ENCODE assay signal across 8 mouse cellular contexts in the genomic region with DNA sequence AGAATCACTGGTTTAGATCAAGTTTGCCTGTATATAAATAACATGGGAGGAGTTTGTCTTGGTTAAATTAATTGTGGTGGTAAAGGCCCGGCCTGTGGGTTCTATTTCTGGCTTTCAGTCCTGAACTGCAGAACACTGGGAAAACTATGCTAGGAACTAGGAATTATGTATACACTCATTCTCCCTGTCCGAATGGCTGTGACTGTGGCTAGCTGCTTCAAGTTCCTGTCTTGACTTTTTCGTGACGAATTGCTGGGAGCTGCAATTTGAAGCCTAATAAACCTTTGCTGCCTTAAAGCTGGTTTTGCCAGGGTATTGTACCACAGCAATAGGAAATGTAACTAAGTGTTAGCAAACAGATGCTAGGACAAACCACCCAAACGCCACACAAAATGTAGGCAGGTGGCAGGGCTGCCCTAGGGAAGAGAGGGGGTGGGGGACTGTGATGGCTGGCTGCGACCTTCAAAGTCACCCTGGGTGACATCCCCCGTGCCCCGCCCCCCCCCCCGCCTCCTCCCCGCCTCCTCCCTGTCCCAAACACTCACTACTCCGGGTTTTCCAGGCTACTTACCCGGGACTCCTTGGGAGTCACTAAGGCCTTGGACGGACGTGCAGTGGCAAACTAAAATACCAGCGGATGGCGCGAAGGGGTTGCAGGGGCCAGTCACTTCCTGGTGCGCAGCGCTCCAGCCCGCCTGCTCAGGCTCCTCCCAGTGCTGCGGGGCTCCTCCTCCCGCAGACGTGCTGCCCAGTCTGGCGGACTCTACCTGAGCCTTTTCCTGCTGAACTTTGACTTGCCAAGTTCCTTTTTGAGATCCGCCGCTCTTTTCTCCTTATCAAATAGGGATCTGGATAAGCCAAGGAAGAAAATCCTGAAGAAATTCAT. TPM values are rescaled to one million over a fixed set of nuclear protein-coding genes. Genes with fewer than 3 reads are reported as not detected.
DNase-seq lines count a peak whose midpoint lies in the region; ATAC-seq and TF ChIP-seq lines count a peak whose summit lies in the region.

A gene (minus strand): TSS at position 710 of the 886 bp plus-strand sequence.

- 25% methylated on average over 21 of the region's 26 CpGs for WGBS in embryonic facial prominence, embryonic 13.5 days
- 0% methylated on average over 20 of the region's 26 CpGs for WGBS in kidney, adult 2 months
- 12% methylated on average over 23 of the region's 26 CpGs for WGBS in liver, embryonic 11.5 days

- H3K27me3 ChIP-seq in embryonic facial prominence, embryonic 13.5 days: peaks cover 5% of the 10 kb centered on the region; the same call in 1 of the 2 replicates
- no peaks in the 10 kb centered on the region for H3K27me3 ChIP-seq in kidney, adult 2 months (replicated peaks; ENCODE audit: control insufficient read depth, insufficient read depth, low read length)
- H3K27me3 ChIP-seq in liver, embryonic 11.5 days (replicated peaks; ENCODE audit: control insufficient read depth, insufficient read depth, low read length): no peaks in the 10 kb centered on the region

- peak within 1 kb of the TSS; percentile 64 for H3K9ac ChIP-seq in embryonic facial prominence, embryonic 13.5 days
- peak within 1 kb of the TSS; percentile 52 for H3K9ac ChIP-seq in liver, embryonic 11.5 days (ENCODE audit: low read depth, low read length)

- peak within 1 kb of the TSS; percentile 66 for H3K27ac ChIP-seq in embryonic facial prominence, embryonic 13.5 days
- H3K27ac ChIP-seq in kidney, adult 2 months (ENCODE audit: insufficient read depth, low read depth, low read length): peak within 1 kb of the TSS; percentile 97
- H3K27ac ChIP-seq in liver, embryonic 11.5 days (ENCODE audit: low read depth, low read length): peak within 1 kb of the TSS; percentile 62

- TF ChIP-seq POLR2A in kidney, adult 2 months (IDR thresholded peaks at IDR 0.05; ENCODE audit: low read depth, low read length): no peak

- 0 out of 2 replicates have a peak, but pooled peaks have one; percentile 48 for ATAC-seq in embryonic facial prominence, embryonic 13.5 days (ENCODE audit: insufficient number of reproducible peaks, insufficient read depth, low FRiP score, low TSS enrichment, low read depth)
- peak; percentile 94 for ATAC-seq in liver, embryonic 11.5 days (replicated peaks; ENCODE audit: low FRiP score)
- peak; percentile 87; the same call in 1 of the 2 replicates for ATAC-seq in monocyte, adult 5-6 weeks (replicated peaks; ENCODE audit: insufficient number of reproducible peaks, low FRiP score, low TSS enrichment, poor library complexity, severe bottlenecking)

- peak within 1 kb of the TSS; percentile 57 for H3K4me2 ChIP-seq in embryonic facial prominence, embryonic 13.5 days
- H3K4me2 ChIP-seq in liver, embryonic 11.5 days: peak within 1 kb of the TSS; percentile 68

- TF ChIP-seq CTCF in kidney, adult 2 months (conservative IDR thresholded peaks at IDR 0.05; ENCODE audit: insufficient read depth, insufficient read length, low read depth, low read length): no peak

- H3K36me3 ChIP-seq in embryonic facial prominence, embryonic 13.5 days: no peaks in the 10 kb centered on the region
- no peaks in the 10 kb centered on the region for H3K36me3 ChIP-seq in kidney, adult 2 months (ENCODE audit: control insufficient read depth, insufficient read depth, low read length)
- H3K36me3 ChIP-seq in liver, embryonic 11.5 days (ENCODE audit: control insufficient read depth, insufficient read depth, low read length): no peaks in the 10 kb centered on the region

- no peaks in the 10 kb centered on the region for H3K4me1 ChIP-seq in embryonic facial prominence, embryonic 13.5 days
- no peaks in the 10 kb centered on the region; the same call in 1 of the 2 replicates for H3K4me1 ChIP-seq in kidney, adult 2 months (ENCODE audit: control insufficient read depth, insufficient read depth, low read length)
- no peaks in the 10 kb centered on the region for H3K4me1 ChIP-seq in liver, embryonic 11.5 days (replicated peaks; ENCODE audit: control insufficient read depth, insufficient read depth, low read length)

- H3K9me3 ChIP-seq in embryonic facial prominence, embryonic 13.5 days: no peaks in the 10 kb centered on the region
- H3K9me3 ChIP-seq in liver, embryonic 11.5 days (ENCODE audit: control insufficient read depth, low read length): no peaks in the 10 kb centered on the region

- peak; percentile 72 to 76 for DNase-seq in B cell, adult 2 months
- DNase-seq in adrenal gland, postnatal 25 days: peak; percentile 71
- DNase-seq in heart, adult 8-10 months (ENCODE audit: low spot score): peak; percentile 48
- peak; percentile 86 for DNase-seq in kidney, adult 2 months
- DNase-seq in liver, embryonic 11.5 days (ENCODE audit: low spot score): peak; percentile 56
- peak; percentile 65 to 80 for DNase-seq in spleen, postnatal 4 days (ENCODE audit: low spot score in 2 of 2)

- peak within 1 kb of the TSS; percentile 42 for H3K4me3 ChIP-seq in embryonic facial prominence, embryonic 13.5 days
- peak within 1 kb of the TSS; percentile 55 for H3K4me3 ChIP-seq in kidney, adult 2 months (ENCODE audit: insufficient read depth, low read depth, low read length)
- peak within 1 kb of the TSS; percentile 51 for H3K4me3 ChIP-seq in liver, embryonic 11.5 days (ENCODE audit: low read depth, low read length)

RNA-seq across cellular contexts. Expression of the gene that starts here (rescaled TPM):
- 32.6 and 39.3 TPM in 2 replicates for total RNA-seq in adrenal gland, postnatal 25 days (2021)
- 15.3 and 15.6 TPM in 2 replicates for polyA plus RNA-seq in embryonic facial prominence, embryonic 13.5 days (2015; fragmentation: Nextera tagmentation; extraction: Ambion mirVana)
- 10 to 100 TPM; 36.6 to 58.7 (median 49.6) TPM for total RNA-seq in heart, adult 8-10 months (2022)
- polyA plus RNA-seq in kidney, adult 2 months (2012; rRNA removed): 18.1 and 20.1 TPM in 2 replicates
- polyA plus RNA-seq in liver, embryonic 11.5 days (2014; fragmentation: Nextera tagmentation; extraction: Ambion mirVana): 18.1 and 19.1 TPM in 2 replicates
- 18.0 to 30.4 TPM (median 19.6 TPM) in 3 replicates for total RNA-seq in monocyte, adult 5-6 weeks (2017)

Comparison
In these comparisons a context has a peak if more than half of its experiments do, and no peak if none do; other contexts are left out.
1. Peak in every context shown above with its lines: DNase-seq, ATAC-seq, H3K4me3 ChIP-seq and H3K27ac ChIP-seq.